Mouse (Mus musculus) heart, postnatal 36 days (tissue): ENCODE measurements around the gene Itga9. TPM values are rescaled to one million over a fixed set of nuclear protein-coding genes. Genes with fewer than 3 reads are reported as not detected.

Experiments
- DNase-seq, 2 experiments: peaks; one replicate each; pipeline ENCODE4 v3.0.0; 2021 to 2022
- intact Hi-C: fragments of 180-260 bp; cut with DNase I; formaldehyde crosslinking; loops from one replicate; pipeline ENCODE4 v1.15.1; 2025
- total RNA-seq, 2 experiments: library from RNA; stranded (reverse); gene quantifications; 2 replicates each; pipeline ENCODE4 v1.2.3; 2021

Gene Itga9
- total RNA-seq, 2 experiments from 2014 or later, result 49.5 to 60.2 TPM

DNA sequence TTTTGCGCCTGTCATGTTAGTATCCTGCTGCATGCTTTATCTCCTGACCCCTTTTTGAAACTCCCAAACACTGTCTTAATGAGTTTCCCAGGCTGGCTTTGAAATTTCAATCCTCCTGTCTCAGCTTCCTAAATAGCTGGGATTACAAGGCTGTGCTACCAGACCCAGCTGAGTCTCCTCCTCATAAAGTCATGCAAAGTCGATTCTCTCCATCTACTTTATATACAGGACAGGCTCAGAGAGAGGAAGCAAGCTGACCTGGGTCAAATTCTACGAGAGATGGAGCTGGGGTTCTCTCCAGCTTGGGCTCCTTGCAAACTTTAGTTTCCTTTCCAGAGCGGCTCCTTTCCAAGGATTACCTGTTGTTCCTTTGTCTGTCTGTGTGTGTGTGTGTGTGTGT is 153.0 kb downstream of the Itga9 start:
- intact Hi-C loops, result no loop called here
- DNase-seq, result no peak

- intact Hi-C loops, result loop anchor here (2.0 to 5.0 kb wide), 2 partner anchors 19 to 155 kb away; partner anchors contain the start of gene Itga9
- peak in 1 of 2 experiments; percentile 43 for DNase-seq
These were observed 155.6 kb downstream of the Itga9 start for GRCm38 (mm10) chr9:118761953-118762590.

GRCm38 (mm10) chr9:118762759-118763158 is 156.3 kb downstream of the Itga9 start:
- intact Hi-C loops, result loop anchor here (5.0 kb wide), 1 partner anchor 155 kb away; the partner anchor contains the start of gene Itga9

GRCm38 (mm10) chr9:118763203-118763602 is 156.7 kb downstream of the Itga9 start:
- DNase-seq, result peak; percentile 32 to 38
- intact Hi-C loops, result loop anchor here (5.0 kb wide), 1 partner anchor 156 kb away; the partner anchor contains the start of gene Itga9

More at GRCm38 (mm10) chr9:118762759-118763158, 156.3 kb downstream of the Itga9 start:
- peak; percentile 47 to 51 for DNase-seq

GRCm38 (mm10) chr9:118763646-118764045 is 157.2 kb downstream of the Itga9 start:
- no peak for DNase-seq
- intact Hi-C loops, result loop anchor here (5.0 kb wide), 1 partner anchor 156 kb away; the partner anchor contains the start of gene Itga9

DNA sequence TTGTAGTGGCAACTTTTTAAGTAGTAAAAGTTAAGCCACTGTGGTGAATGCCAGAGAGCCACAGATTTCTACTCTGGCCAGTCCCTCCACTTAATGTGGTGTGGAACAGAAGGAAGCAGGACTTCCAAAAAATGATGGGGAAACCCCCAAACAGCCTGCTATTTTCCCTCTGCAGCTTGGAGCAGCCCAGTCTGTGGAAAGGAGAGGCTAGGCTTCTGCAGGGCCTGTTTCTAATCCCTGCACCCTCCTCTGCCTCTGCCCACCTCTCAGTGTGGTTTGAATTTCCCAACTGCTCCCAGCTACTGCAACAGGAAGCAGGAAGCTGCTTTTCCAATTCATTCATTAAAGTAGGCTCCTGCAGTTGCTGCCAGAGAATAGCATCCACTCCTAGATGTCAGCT is 158.6 kb downstream of the Itga9 start:
- intact Hi-C loops, result no loop called here

DNA sequence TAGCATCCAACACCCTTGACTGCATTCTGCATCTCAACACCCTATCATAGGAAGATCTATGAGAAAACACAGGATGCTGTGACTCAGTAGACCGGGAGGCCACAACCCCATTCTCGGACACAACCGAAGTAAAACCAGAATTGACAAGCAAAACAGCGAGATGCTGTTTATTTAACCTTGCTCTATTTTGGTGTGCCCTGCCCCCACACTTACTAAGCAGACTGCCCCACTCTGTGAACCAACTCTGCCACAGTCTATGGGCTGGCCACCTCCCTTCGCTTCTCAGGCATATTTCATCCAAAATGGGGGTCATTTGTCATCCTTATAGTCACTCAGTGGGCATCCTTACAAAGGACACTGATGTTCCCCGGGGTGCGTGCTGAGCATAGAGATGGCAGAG is 160.5 kb downstream of the Itga9 start:
- no peak for DNase-seq
- intact Hi-C loops, result no loop called here

More for the DNA sequence above, 158.6 kb downstream of the Itga9 start:
- DNase-seq, result no peak

- DNase-seq, result no peak
- intact Hi-C loops, result no loop called here
These were observed 162.1 kb downstream of the Itga9 start for GRCm38 (mm10) chr9:118768596-118768995.

GRCm38 (mm10) chr9:118770366-118770765 is 163.9 kb downstream of the Itga9 start:
- intact Hi-C loops, result no loop called here
- no peak for DNase-seq

GRCm38 (mm10) chr9:118774676-118775075 is 168.2 kb downstream of the Itga9 start:
- DNase-seq, result no peak
- intact Hi-C loops, result no loop called here

- intact Hi-C loops, result no loop called here
- no peak for DNase-seq
These were observed 170.5 kb downstream of the Itga9 start for GRCm38 (mm10) chr9:118776880-118777438.

GRCm38 (mm10) chr9:118778596-118778995 is 172.1 kb downstream of the Itga9 start:
- intact Hi-C loops, result no loop called here
- no peak for DNase-seq

- intact Hi-C loops, result loop anchor here (5.0 kb wide), 1 partner anchor 88 kb away; no protein-coding TSS in a partner anchor
- DNase-seq, result no peak
These were observed 178.1 kb downstream of the Itga9 start for GRCm38 (mm10) chr9:118784621-118785020.

DNA sequence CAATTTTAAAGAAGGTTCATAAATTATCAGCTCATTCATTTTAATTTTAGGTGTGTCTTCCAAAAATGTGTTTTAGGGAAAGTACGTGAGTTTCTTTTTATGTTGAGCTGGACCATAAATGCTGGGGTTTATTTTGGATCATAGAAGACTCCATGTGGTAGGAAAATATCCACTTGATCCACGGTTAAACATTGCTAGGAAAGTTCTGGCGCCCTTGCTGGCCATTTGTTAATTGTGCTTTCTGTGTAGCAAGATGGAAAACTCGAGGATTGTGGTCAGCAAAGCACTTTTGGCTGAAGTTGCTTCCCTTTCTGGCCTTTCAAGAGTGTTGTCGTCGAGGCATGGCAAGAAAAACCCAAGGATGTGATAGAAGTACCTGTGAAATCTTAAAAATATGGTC is 179.3 kb downstream of the Itga9 start:
- intact Hi-C loops, result no loop called here
- DNase-seq, result no peak

GRCm38 (mm10) chr9:118788869-118789281 is 182.4 kb downstream of the Itga9 start:
- no peak for DNase-seq
- intact Hi-C loops, result no loop called here

DNA sequence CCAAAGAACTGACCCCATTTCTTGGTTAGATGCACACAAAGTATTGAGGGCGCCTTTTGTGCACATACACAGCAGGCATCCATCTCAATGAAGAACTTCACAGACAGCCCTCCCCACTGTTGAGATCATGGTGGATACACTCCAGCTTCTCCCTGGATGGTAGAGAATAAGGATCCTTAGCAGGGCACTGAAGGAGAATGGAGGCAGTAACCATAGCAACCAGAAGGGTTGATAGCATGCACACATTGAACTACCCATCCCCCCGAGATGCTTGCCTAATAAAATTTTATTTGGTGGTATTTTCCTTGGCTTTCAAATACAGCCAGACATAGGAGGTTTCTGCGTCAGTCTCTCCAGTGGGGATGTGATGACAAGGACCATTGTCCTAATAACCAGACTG is 184.7 kb downstream of the Itga9 start:
- intact Hi-C loops, result no loop called here
- no peak for DNase-seq

DNA sequence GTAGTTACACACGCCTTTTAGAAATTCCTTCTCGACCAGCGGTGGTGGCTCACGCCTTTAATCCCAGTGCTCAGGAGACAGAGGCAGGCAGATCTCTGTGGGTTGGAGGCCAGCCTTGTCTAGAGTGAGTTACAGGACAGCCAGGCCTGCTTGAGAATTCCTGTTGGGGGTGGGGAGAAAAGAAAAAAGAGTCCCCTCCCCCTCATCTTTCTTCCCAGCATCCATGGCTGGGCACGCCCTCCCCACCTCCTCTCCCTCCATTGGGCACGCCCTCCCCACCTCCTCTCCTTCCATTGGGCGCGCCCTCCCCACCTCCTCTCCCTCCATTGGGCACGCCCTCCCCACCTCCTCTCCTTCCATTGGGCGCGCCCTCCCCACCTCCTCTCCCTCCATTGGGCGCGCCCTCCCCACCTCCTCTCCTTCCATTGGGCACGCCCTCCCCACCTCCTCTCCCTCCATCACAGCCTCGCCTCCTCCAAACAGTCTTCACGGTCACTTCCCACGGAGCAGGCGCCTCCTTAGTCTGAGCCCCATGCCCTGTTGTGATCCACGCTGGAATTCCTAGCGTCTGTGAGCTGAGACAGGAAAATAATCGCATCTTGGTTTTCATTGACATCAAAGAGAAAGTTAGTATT is 186.8 kb downstream of the Itga9 start:
- intact Hi-C loops, result no loop called here
- DNase-seq, result no peak

DNA sequence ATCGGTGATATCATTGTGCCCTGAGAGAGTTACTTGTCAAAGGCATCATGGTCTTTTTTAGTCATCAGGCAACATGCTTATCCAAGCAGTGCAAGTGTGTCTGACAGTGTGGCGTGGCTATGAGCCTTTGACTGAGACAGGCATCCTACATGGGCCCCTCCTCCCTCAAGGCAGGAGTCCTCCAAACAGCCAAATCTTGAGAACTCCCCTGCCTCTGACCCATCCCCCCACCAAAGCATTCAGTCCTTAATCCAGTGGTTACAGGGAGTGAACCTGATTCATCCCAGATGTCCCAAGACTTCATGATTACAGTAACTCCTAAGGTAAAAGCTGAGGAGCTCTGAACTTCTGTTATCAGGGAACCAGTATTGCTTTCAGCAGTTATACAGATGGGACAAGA is 188.2 kb downstream of the Itga9 start:
- no peak for DNase-seq
- intact Hi-C loops, result no loop called here

DNA sequence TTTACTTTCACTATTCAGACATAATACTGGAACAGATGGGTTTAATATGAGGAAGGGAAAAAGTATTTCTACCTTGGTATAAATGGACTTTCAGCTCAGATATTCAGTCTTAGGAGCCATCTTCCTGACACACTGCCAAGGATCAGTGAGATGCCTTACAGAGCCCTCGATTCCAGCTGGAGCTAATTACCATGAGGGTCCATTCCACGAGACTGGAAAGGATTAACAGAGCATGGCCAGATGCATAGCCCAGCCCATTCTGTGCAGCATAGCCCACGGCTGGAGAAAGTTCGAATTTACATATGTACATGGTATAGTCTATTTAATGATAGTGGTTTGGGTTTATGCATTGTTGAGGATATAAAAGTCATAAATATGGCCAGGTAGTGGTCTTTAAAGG is 188.8 kb downstream of the Itga9 start:
- intact Hi-C loops, result no loop called here

DNA sequence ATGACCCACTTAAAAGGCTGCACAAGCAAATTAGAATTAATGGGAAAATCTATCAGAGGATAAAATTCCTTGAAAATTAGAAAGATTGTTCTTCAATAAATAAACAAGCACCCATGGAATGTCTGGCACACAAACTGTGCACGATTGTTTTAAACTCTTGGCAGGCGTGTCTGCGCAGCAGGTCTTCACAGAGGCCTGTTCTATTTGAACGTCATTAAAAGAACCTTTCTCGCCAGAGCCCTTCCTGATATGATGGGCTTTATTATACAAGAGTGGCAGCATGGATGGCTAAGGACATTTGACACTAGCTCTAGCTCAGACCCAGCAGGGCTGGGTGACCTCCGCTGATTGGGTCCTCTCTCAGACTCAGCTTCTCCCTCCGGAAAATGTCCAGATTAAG is 192.6 kb downstream of the Itga9 start:
- intact Hi-C loops, result no loop called here
- DNase-seq, result no peak

More for the DNA sequence above, 188.8 kb downstream of the Itga9 start:
- no peak for DNase-seq

GRCm38 (mm10) chr9:118801176-118801909 is 194.9 kb downstream of the Itga9 start:
- intact Hi-C loops, result no loop called here
- DNase-seq, result peak; percentile 54 to 64
